Mouse (Mus musculus) lung, embryonic 14.5 days (tissue): Measurements from ENCODE around the gene Olfr16. TPM values are rescaled to one million over a fixed set of nuclear protein-coding genes. Genes with fewer than 3 reads are reported as not detected.

Source experiments
- ATAC-seq: fragments of 200-750 bp; cut with Nextera tagmentation; 2 replicates; pipeline ENCODE4 v1.8.0; 2017; ENCODE audit warnings: mild to moderate bottlenecking, moderate TSS enrichment, moderate library complexity; ENCODE audit not compliant: insufficient read depth
- DNase-seq: peaks from one replicate; pipeline ENCODE4 v3.0.0-alpha.2; 2015
- H3K27ac ChIP-seq: fragments of 300-500 bp; sonication (generic); 2 replicates; pipeline ENCODE4 v1.5.1; 2014; ENCODE audit warnings: low read depth, mild to moderate bottlenecking, moderate library complexity
- H3K27me3 ChIP-seq: fragments of 300-500 bp; sonication (generic); 2 replicates; pipeline ENCODE4 v1.6.1; 2014; ENCODE audit warnings: low read length, control low read depth; ENCODE audit not compliant: insufficient read depth
- H3K36me3 ChIP-seq: fragments of 300-500 bp; sonication (generic); 2 replicates; pipeline ENCODE4 v1.6.1; 2014; ENCODE audit warnings: control low read depth; ENCODE audit not compliant: insufficient read depth
- H3K4me1 ChIP-seq: fragments of 300-500 bp; sonication (generic); 2 replicates; pipeline ENCODE4 v1.6.1; 2014; ENCODE audit warnings: antibody characterized with exemption, control low read depth; ENCODE audit not compliant: insufficient read depth
- H3K4me2 ChIP-seq: fragments of 300-500 bp; sonication (generic); 2 replicates; pipeline ENCODE4 v1.6.1; 2014; ENCODE audit warnings: mild to moderate bottlenecking
- H3K4me3 ChIP-seq: fragments of 300-500 bp; sonication (generic); 2 replicates; pipeline ENCODE4 v1.5.1; 2014; ENCODE audit warnings: low read depth, low read length
- H3K9ac ChIP-seq: fragments of 300-500 bp; sonication (generic); 2 replicates; pipeline ENCODE4 v1.6.1; 2014
- H3K9me3 ChIP-seq: fragments of 300-500 bp; sonication (generic); 2 replicates; pipeline ENCODE4 v1.6.1; 2016; ENCODE audit warnings: low read depth, low read length, control low read depth
- CTCF ChIP-seq: IDR thresholded peaks from 2 replicates; pipeline ENCODE4 v1.5.1; 2016; ENCODE audit warnings: antibody characterized with exemption, low read depth
- WGBS: fragments of 180-500 bp; shearing (Covaris S2); extraction: QIAGEN DNeasy Blood & Tissue Kit; methylation state at CpG from one replicate; pipeline ENCODE4 v1.1.7; 2014; 5-methylcytosine and 5-hydroxymethylcytosine counted together
- polyA plus RNA-seq: library from polyadenylated mRNA; unstranded; fragments of >200 nt; fragmentation: Nextera tagmentation; extraction: Ambion mirVana; gene quantifications from 2 replicates; pipeline ENCODE4 v1.2.1, GENCODE M21; 2014

The Olfr16 gene
- polyA plus RNA-seq, result not detected in 2 replicates

GRCm38 (mm10) chr1:172950160-172950559 lies at the start of gene Olfr16:
Olfr16 (plus strand) TSS chr1:172950409.
- Histone ChIP-seq H3K27me3 (no peaks in the 10 kb centered on the region), H3K4me1 (no peaks in the 10 kb centered on the region), H3K4me3 (no peak within 1 kb of the TSS), H3K9me3 (no peaks in the 10 kb centered on the region), H3K36me3 (no peaks in the 10 kb centered on the region), H3K4me2 (no peak within 1 kb of the TSS), H3K9ac (no peak within 1 kb of the TSS), H3K27ac (no peak within 1 kb of the TSS)
- TF ChIP-seq CTCF, result no peak
- no peak for ATAC-seq
- DNase-seq, result no peak
- WGBS, result 45% methylated on average over 1 of the region's 1 CpGs

GRCm38 (mm10) chr1:172903313-172903712 lies 46.9 kb upstream of the Olfr16 start:
- no peak for TF ChIP-seq CTCF
- no peak overlapping the region for H3K4me3 ChIP-seq
- no peak overlapping the region for H3K4me2 ChIP-seq
- no peak overlapping the region for H3K9ac ChIP-seq
- no peaks in the 10 kb centered on the region for H3K4me1 ChIP-seq
- no peaks in the 10 kb centered on the region for H3K9me3 ChIP-seq
- no peaks in the 10 kb centered on the region for H3K36me3 ChIP-seq
- no peak for DNase-seq
- no peak overlapping the region for H3K27ac ChIP-seq
- ATAC-seq, result no peak
- H3K27me3 ChIP-seq, result no peaks in the 10 kb centered on the region

GRCm38 (mm10) chr1:172917115-172917514 lies 33.1 kb upstream of the Olfr16 start:
- 73% methylated on average over 1 of the region's 1 CpGs for WGBS

GRCm38 (mm10) chr1:172918450-172918849 lies 31.8 kb upstream of the Olfr16 start:
- Histone ChIP-seq H3K36me3 (no peaks in the 10 kb centered on the region), H3K4me1 (no peaks in the 10 kb centered on the region), H3K9me3 (no peaks in the 10 kb centered on the region), H3K9ac (no peak overlapping the region), H3K4me3 (no peak overlapping the region), H3K4me2 (no peak overlapping the region), H3K27me3 (no peaks in the 10 kb centered on the region), H3K27ac (no peak overlapping the region)
- TF ChIP-seq CTCF, result no peak
- no peak for ATAC-seq
- no peak for DNase-seq
- 63% methylated on average over 2 of the region's 2 CpGs for WGBS

More at GRCm38 (mm10) chr1:172917115-172917514, 33.1 kb upstream of the Olfr16 start:
- Histone ChIP-seq H3K36me3 (no peaks in the 10 kb centered on the region), H3K9ac (no peak overlapping the region), H3K27me3 (no peaks in the 10 kb centered on the region), H3K27ac (no peak overlapping the region), H3K4me1 (no peaks in the 10 kb centered on the region), H3K9me3 (no peaks in the 10 kb centered on the region), H3K4me3 (no peak overlapping the region), H3K4me2 (no peak overlapping the region)
- ATAC-seq (no peak), DNase-seq (no peak)
- TF ChIP-seq CTCF, result no peak

- H3K9me3 ChIP-seq, result no peaks in the 10 kb centered on the region
Observed at GRCm38 (mm10) chr1:172932197-172932596, 18.0 kb upstream of the Olfr16 start.

GRCm38 (mm10) chr1:172951171-172951720 lies 1.0 kb downstream of the Olfr16 start:
- ATAC-seq, result no peak
- DNase-seq, result no peak
- H3K27ac ChIP-seq, result no peak overlapping the region
- H3K4me1 ChIP-seq, result no peaks in the 10 kb centered on the region
- no peaks in the 10 kb centered on the region for H3K36me3 ChIP-seq
- H3K9me3 ChIP-seq, result no peaks in the 10 kb centered on the region
- no peak for TF ChIP-seq CTCF
- WGBS, result 69% methylated on average over 2 of the region's 2 CpGs
- H3K9ac ChIP-seq, result no peak overlapping the region
- no peaks in the 10 kb centered on the region for H3K27me3 ChIP-seq
- H3K4me3 ChIP-seq, result no peak overlapping the region
- H3K4me2 ChIP-seq, result no peak overlapping the region

More at GRCm38 (mm10) chr1:172932197-172932596, 18.0 kb upstream of the Olfr16 start:
- Histone ChIP-seq H3K27me3 (no peaks in the 10 kb centered on the region), H3K4me3 (no peak overlapping the region), H3K27ac (no peak overlapping the region), H3K4me2 (no peak overlapping the region), H3K36me3 (no peaks in the 10 kb centered on the region), H3K9ac (no peak overlapping the region), H3K4me1 (no peaks in the 10 kb centered on the region)
- TF ChIP-seq CTCF, result no peak
- DNase-seq (no peak), ATAC-seq (no peak)
- 90% methylated on average over 2 of the region's 2 CpGs for WGBS

GRCm38 (mm10) chr1:172955376-172955775 lies 5.2 kb downstream of the Olfr16 start:
- ATAC-seq, result no peak
- 43% methylated on average over 4 of the region's 4 CpGs for WGBS
- no peak for TF ChIP-seq CTCF

GRCm38 (mm10) chr1:172960452-172960851 lies 10.2 kb downstream of the Olfr16 start:
- Histone ChIP-seq H3K36me3 (no peaks in the 10 kb centered on the region), H3K9ac (no peak overlapping the region), H3K4me1 (no peaks in the 10 kb centered on the region), H3K9me3 (no peaks in the 10 kb centered on the region), H3K4me3 (no peak overlapping the region), H3K27ac (no peak overlapping the region), H3K27me3 (no peaks in the 10 kb centered on the region), H3K4me2 (no peak overlapping the region)
- ATAC-seq (no peak), DNase-seq (no peak)
- 50% methylated on average over 1 of the region's 1 CpGs for WGBS
- TF ChIP-seq CTCF, result no peak

More at GRCm38 (mm10) chr1:172955376-172955775, 5.2 kb downstream of the Olfr16 start:
- no peak for DNase-seq
- Histone ChIP-seq H3K4me1 (no peaks in the 10 kb centered on the region), H3K9ac (no peak overlapping the region), H3K27me3 (no peaks in the 10 kb centered on the region), H3K9me3 (no peaks in the 10 kb centered on the region), H3K36me3 (no peaks in the 10 kb centered on the region), H3K27ac (no peak overlapping the region), H3K4me3 (no peak overlapping the region), H3K4me2 (no peak overlapping the region)
